Mouse (Mus musculus): ENCODE data around the gene Sult1b1. TPM values are rescaled to one million over a fixed set of nuclear protein-coding genes. Genes with fewer than 3 reads are reported as not detected.

Sult1b1 gene
- polyA plus RNA-seq (2015; fragmentation: Nextera tagmentation; extraction: Ambion mirVana) = not detected in 2 replicates

DNA sequence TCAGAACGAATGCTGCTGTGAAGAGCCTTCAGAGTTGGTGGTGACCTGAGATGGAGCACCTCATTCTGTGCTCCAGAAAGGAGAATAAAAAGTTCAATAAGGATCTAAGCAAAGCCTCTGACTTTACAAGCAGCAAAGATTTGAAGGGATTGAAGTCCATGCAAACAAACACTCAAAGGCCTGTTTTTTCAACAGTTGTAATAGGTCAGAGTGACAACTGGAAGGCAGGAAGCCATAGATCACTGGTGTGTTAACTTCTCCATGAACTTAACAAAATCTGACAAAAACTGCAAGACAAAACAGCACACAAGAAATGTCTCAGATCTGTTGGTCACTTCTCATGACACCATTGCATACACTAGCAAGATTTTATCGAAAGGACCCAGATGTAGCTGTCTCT lies at the start of gene Sult1b1:
Gene Sult1b1, minus strand, starts transcription at position 85 of the 400 bp plus-strand sequence.

GRCm38 (mm10) chr5:87568845-87569244 lies 30.9 kb upstream of the Sult1b1 start, which contains the start of gene Sult1d1:
Sult1d1 (minus strand) TSS chr5:87569027.

DNA sequence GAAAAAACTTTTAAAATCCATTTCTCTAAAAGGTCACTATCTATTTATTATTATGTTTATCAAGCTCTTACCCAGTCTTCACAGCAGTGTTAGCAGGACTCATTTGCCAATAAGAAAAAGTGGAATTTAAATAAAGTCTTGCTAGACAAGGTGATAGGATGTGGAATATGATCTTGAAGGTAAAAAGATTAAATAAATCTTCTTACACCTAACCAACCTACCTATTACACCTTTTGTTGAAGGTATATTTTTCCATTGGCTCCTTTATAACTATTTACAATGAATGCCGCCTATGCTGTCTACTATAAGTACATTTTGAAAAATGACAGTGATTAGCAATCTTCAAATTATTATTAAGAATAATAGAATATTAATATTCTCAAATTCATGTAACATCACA lies 47.2 kb downstream of the Sult1b1 start, which contains the start of gene Ugt2a1:
Gene Ugt2a1, minus strand, starts transcription at position 101 of the 400 bp plus-strand sequence.

DNA sequence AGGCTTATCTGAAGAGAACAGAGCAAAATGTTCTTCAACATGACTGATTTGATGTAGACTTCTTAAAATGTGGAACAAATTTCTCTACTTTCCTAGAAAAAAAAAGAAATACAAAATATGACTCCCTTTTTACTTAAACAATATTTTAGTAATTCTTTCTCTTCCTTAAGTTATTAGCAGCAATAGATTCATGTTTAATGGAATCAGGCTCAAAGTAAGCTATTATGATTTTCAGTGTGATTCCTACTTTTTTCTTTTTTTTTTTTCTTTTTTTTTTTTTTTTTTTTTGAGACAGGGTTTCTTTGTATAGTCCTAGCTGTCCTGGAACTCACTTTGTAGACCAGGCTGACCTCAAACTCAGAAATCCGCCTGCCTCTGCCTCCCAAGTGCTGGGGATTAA lies 51.3 kb downstream of the Sult1b1 start, which contains the start of gene Gm43638:
Gene Gm43638, minus strand, starts transcription at position 101 of the 400 bp plus-strand sequence.

DNA sequence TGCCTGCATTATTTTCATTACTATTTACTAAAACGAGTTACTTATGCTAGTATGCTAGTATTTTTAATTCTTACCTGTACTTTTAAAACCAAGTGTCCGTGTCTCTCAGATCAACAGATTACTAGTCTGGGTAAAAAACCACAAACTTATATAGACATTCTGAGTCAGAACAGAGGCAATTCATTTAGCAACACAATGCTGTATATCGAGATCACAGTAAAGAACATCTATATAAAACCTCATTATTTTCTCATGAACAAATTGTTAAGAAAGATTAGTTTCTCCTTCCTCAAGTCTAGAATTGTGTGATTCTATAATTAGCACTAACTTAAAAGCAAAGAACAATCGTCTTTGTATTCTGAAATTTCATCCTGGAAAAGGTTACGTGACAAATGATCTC lies 55.8 kb downstream of the Sult1b1 start, which contains the start of gene Ugt2a2:
Gene Ugt2a2, minus strand, starts transcription at position 101 of the 400 bp plus-strand sequence.

Other genes starting within 250 kb of the Sult1b1 start
- gene Ugt2a3, start 201.0 kb downstream of the Sult1b1 start, polyA plus RNA-seq (2015; fragmentation: Nextera tagmentation; extraction: Ambion mirVana) = not detected in 2 replicates
- gene Ugt2b38, start 114.0 kb downstream of the Sult1b1 start, polyA plus RNA-seq (2015; fragmentation: Nextera tagmentation; extraction: Ambion mirVana) = not detected in 2 replicates
- gene Ugt2a2, start 55.9 kb downstream of the Sult1b1 start, polyA plus RNA-seq (2015; fragmentation: Nextera tagmentation; extraction: Ambion mirVana) = not detected in 2 replicates
- not detected in 2 replicates for gene Gm43638, start 51.4 kb downstream of the Sult1b1 start, polyA plus RNA-seq (2015; fragmentation: Nextera tagmentation; extraction: Ambion mirVana)
- gene Ugt2a1, start 47.3 kb downstream of the Sult1b1 start, polyA plus RNA-seq (2015; fragmentation: Nextera tagmentation; extraction: Ambion mirVana) = not detected in 2 replicates
- not detected in 2 replicates for gene Sult1d1, start 30.8 kb upstream of the Sult1b1 start, polyA plus RNA-seq (2015; fragmentation: Nextera tagmentation; extraction: Ambion mirVana)
- not detected in 2 replicates for gene Sult1e1, start 53.4 kb upstream of the Sult1b1 start, polyA plus RNA-seq (2015; fragmentation: Nextera tagmentation; extraction: Ambion mirVana)
- gene Csn1s1, start 128.0 kb upstream of the Sult1b1 start, polyA plus RNA-seq (2015; fragmentation: Nextera tagmentation; extraction: Ambion mirVana) = not detected in 2 replicates
- 0.18 TPM in 1 of 2 replicates, not detected in the other for gene Csn2, start 161.4 kb upstream of the Sult1b1 start, polyA plus RNA-seq (2015; fragmentation: Nextera tagmentation; extraction: Ambion mirVana)
- not detected in 2 replicates for gene Csn1s2a, start 236.4 kb upstream of the Sult1b1 start, polyA plus RNA-seq (2015; fragmentation: Nextera tagmentation; extraction: Ambion mirVana)

Data from neural tube, postnatal 0 days (tissue).